Mouse (Mus musculus): ENCODE results near the gene Nobox.

Nobox gene

GRCm38 (mm10) chr6:43309454-43309853 lies at the start of gene Nobox:
TSS of gene Nobox (minus strand) at chr6:43309554.
- DNase-seq (ENCODE audit: low spot score), result no peak

GRCm38 (mm10) chr6:43354562-43355241 lies 45.3 kb upstream of the Nobox start:
- DNase-seq (ENCODE audit: low spot score), result no peak

- DNase-seq (ENCODE audit: low spot score), result no peak
Observed at GRCm38 (mm10) chr6:43353446-43353845, 44.1 kb upstream of the Nobox start.

- no peak for DNase-seq (ENCODE audit: low spot score)
Observed at GRCm38 (mm10) chr6:43349083-43349482, 39.7 kb upstream of the Nobox start.

GRCm38 (mm10) chr6:43347637-43348036 lies 38.3 kb upstream of the Nobox start:
- DNase-seq (ENCODE audit: low spot score), result no peak

- no peak for DNase-seq (ENCODE audit: low spot score)
Observed at GRCm38 (mm10) chr6:43343006-43343405, 33.7 kb upstream of the Nobox start.

GRCm38 (mm10) chr6:43342386-43342785 lies 33.0 kb upstream of the Nobox start:
- no peak for DNase-seq (ENCODE audit: low spot score)

GRCm38 (mm10) chr6:43338804-43339203 lies 29.4 kb upstream of the Nobox start:
- no peak for DNase-seq (ENCODE audit: low spot score)

- no peak for DNase-seq (ENCODE audit: low spot score)
Observed at GRCm38 (mm10) chr6:43337491-43337961, 28.2 kb upstream of the Nobox start.

GRCm38 (mm10) chr6:43335619-43336234 lies 26.4 kb upstream of the Nobox start:
- DNase-seq (ENCODE audit: low spot score), result no peak

GRCm38 (mm10) chr6:43333479-43333878 lies 24.1 kb upstream of the Nobox start:
- DNase-seq (ENCODE audit: low spot score), result no peak

- no peak for DNase-seq (ENCODE audit: low spot score)
Observed at GRCm38 (mm10) chr6:43312961-43313656, 3.8 kb upstream of the Nobox start.

- no peak for DNase-seq (ENCODE audit: low spot score)
Observed at GRCm38 (mm10) chr6:43312546-43312945, 3.2 kb upstream of the Nobox start.

GRCm38 (mm10) chr6:43310071-43310470 lies 717 bp upstream of the Nobox start:
- DNase-seq (ENCODE audit: low spot score), result no peak

- DNase-seq (ENCODE audit: low spot score), result no peak
Observed at GRCm38 (mm10) chr6:43297508-43297850, 11.9 kb downstream of the Nobox start.

GRCm38 (mm10) chr6:43296798-43297507 lies 12.4 kb downstream of the Nobox start:
- DNase-seq (ENCODE audit: low spot score), result no peak

GRCm38 (mm10) chr6:43295908-43296307 lies 13.4 kb downstream of the Nobox start:
- no peak for DNase-seq (ENCODE audit: low spot score)

GRCm38 (mm10) chr6:43293175-43293574 lies 16.2 kb downstream of the Nobox start:
- no peak for DNase-seq (ENCODE audit: low spot score)

GRCm38 (mm10) chr6:43292471-43293076 lies 16.8 kb downstream of the Nobox start:
- DNase-seq (ENCODE audit: low spot score), result no peak

GRCm38 (mm10) chr6:43292041-43292440 lies 17.3 kb downstream of the Nobox start:
- no peak for DNase-seq (ENCODE audit: low spot score)

- no peak for DNase-seq (ENCODE audit: low spot score)
Observed at GRCm38 (mm10) chr6:43280481-43280880, 28.9 kb downstream of the Nobox start.

GRCm38 (mm10) chr6:43278247-43278646 lies 31.1 kb downstream of the Nobox start:
- DNase-seq (ENCODE audit: low spot score), result no peak
